Mouse (Mus musculus): ENCODE data around the gene Ugt1a5. TPM values are rescaled to one million over a fixed set of nuclear protein-coding genes. Genes with fewer than 3 reads are reported as not detected.
A peak's percentile ranks its signal among the peaks of the same experiment; 100 is the strongest.
"Not testable (repeated sequence)": the region's sequence is repeated elsewhere in the genome, so short reads cannot be mapped to it uniquely, and the experiment has no call there.

Gene Ugt1a5
- total RNA-seq (2014; fragmentation: Nextera tagmentation), result 1.4 and 7.4 TPM in 2 replicates
- 0.98 and 0.99 TPM in 2 replicates for total RNA-seq (2017)

- no peak for ATAC-seq (replicated peaks; ENCODE audit: poor library complexity, severe bottlenecking)
Observed at GRCm38 (mm10) chr1:88165711-88166110, at the start of gene Ugt1a5. Gene Ugt1a5 (plus strand): TSS chr1:88166012.

- ATAC-seq (replicated peaks; ENCODE audit: poor library complexity, severe bottlenecking), result peak; percentile 84
Observed at GRCm38 (mm10) chr1:88120550-88120949, 45.3 kb upstream of the Ugt1a5 start.

- not testable (repeated sequence) for ATAC-seq (replicated peaks; ENCODE audit: poor library complexity, severe bottlenecking)
Observed at GRCm38 (mm10) chr1:88121521-88121920, 44.3 kb upstream of the Ugt1a5 start.

- ATAC-seq (replicated peaks; ENCODE audit: poor library complexity, severe bottlenecking), result peak; percentile 73
Observed at GRCm38 (mm10) chr1:88125827-88126360, 39.9 kb upstream of the Ugt1a5 start.

GRCm38 (mm10) chr1:88129091-88129490, 36.7 kb upstream of the Ugt1a5 start:
- not testable (repeated sequence) for ATAC-seq (replicated peaks; ENCODE audit: poor library complexity, severe bottlenecking)

GRCm38 (mm10) chr1:88130223-88130622, 35.6 kb upstream of the Ugt1a5 start:
- ATAC-seq (replicated peaks; ENCODE audit: poor library complexity, severe bottlenecking), result not testable (repeated sequence)

GRCm38 (mm10) chr1:88133908-88134456, 31.8 kb upstream of the Ugt1a5 start:
- ATAC-seq (replicated peaks; ENCODE audit: poor library complexity, severe bottlenecking), result 0 out of 2 replicates have a peak, but pooled peaks have one; percentile 11

GRCm38 (mm10) chr1:88134457-88135011, 31.3 kb upstream of the Ugt1a5 start, which contains the start of gene Ugt1a6a:
Gene Ugt1a6a (plus strand): TSS chr1:88134809.
- peak; percentile 91 for ATAC-seq (replicated peaks; ENCODE audit: poor library complexity, severe bottlenecking)

GRCm38 (mm10) chr1:88135229-88135904, 30.4 kb upstream of the Ugt1a5 start:
- ATAC-seq (replicated peaks; ENCODE audit: poor library complexity, severe bottlenecking), result not testable (repeated sequence)

- no peak for ATAC-seq (replicated peaks; ENCODE audit: poor library complexity, severe bottlenecking)
Observed at GRCm38 (mm10) chr1:88136646-88137045, 29.2 kb upstream of the Ugt1a5 start.

GRCm38 (mm10) chr1:88137264-88137663, 28.5 kb upstream of the Ugt1a5 start:
- ATAC-seq (replicated peaks; ENCODE audit: poor library complexity, severe bottlenecking), result no peak

- no peak for ATAC-seq (replicated peaks; ENCODE audit: poor library complexity, severe bottlenecking)
Observed at GRCm38 (mm10) chr1:88138145-88138544, 27.7 kb upstream of the Ugt1a5 start.

- ATAC-seq (replicated peaks; ENCODE audit: poor library complexity, severe bottlenecking), result peak; percentile 42; the same call in 1 of the 2 replicates
Observed at GRCm38 (mm10) chr1:88140492-88140891, 25.3 kb upstream of the Ugt1a5 start.

GRCm38 (mm10) chr1:88143966-88144675, 21.7 kb upstream of the Ugt1a5 start:
- ATAC-seq (replicated peaks; ENCODE audit: poor library complexity, severe bottlenecking), result peak; percentile 79

GRCm38 (mm10) chr1:88145278-88145677, 20.5 kb upstream of the Ugt1a5 start:
- ATAC-seq (replicated peaks; ENCODE audit: poor library complexity, severe bottlenecking), result not testable (repeated sequence)

- ATAC-seq (replicated peaks; ENCODE audit: poor library complexity, severe bottlenecking), result peak; percentile 68
Observed at GRCm38 (mm10) chr1:88150133-88150532, 15.7 kb upstream of the Ugt1a5 start.

GRCm38 (mm10) chr1:88158430-88158829, 7.4 kb upstream of the Ugt1a5 start:
- peak; percentile 91 for ATAC-seq (replicated peaks; ENCODE audit: poor library complexity, severe bottlenecking)

GRCm38 (mm10) chr1:88172190-88172589, 6.4 kb downstream of the Ugt1a5 start:
- not testable (repeated sequence) for ATAC-seq (replicated peaks; ENCODE audit: poor library complexity, severe bottlenecking)

- no peak for ATAC-seq (replicated peaks; ENCODE audit: poor library complexity, severe bottlenecking)
Observed at GRCm38 (mm10) chr1:88179657-88180056, 13.8 kb downstream of the Ugt1a5 start.

GRCm38 (mm10) chr1:88186325-88186935, 20.6 kb downstream of the Ugt1a5 start:
- ATAC-seq (replicated peaks; ENCODE audit: poor library complexity, severe bottlenecking), result no peak

Data from granulocyte monocyte progenitor cell, adult 5-6 weeks (primary cell).